Mouse (Mus musculus) MEL (cell line): Measurements from ENCODE around the gene Creb5. TPM values are rescaled to one million over a fixed set of nuclear protein-coding genes. Genes with fewer than 3 reads are reported as not detected.

Source experiments
- DNase-seq: peaks from one replicate; pipeline ENCODE4 v3.0.0; 2011; ENCODE audit warnings: low read depth, low spot score
- H3K27ac ChIP-seq: 2 replicates; pipeline ENCODE4 v1.5.1; 2012; ENCODE audit warnings: low read depth, mild to moderate bottlenecking, control low read depth, low read length, moderate library complexity; ENCODE audit not compliant: control insufficient read depth
- H3K27me3 ChIP-seq, 2 experiments: fragments of 150-350 bp in 1 of 2; sonication (generic) in 1 of 2; 2 replicates each; pipeline ENCODE4 v1.6.1; 2012; ENCODE audit warnings: low read length in 2 of 2, mild to moderate bottlenecking in 2 of 2, improper control_type of control experiment in 1 of 2, moderate library complexity in 1 of 2; ENCODE audit not compliant: insufficient read depth in 2 of 2, control insufficient read depth in 1 of 2
- H3K36me3 ChIP-seq, 2 experiments: 2 replicates each; pipeline ENCODE4 v1.6.1; 2012 to 2014; ENCODE audit warnings: low read length in 2 of 2, improper control_type of control experiment in 1 of 2, inconsistent platforms in 1 of 2, mild to moderate bottlenecking in 1 of 2; ENCODE audit not compliant: insufficient read depth in 2 of 2, control insufficient read depth in 1 of 2
- H3K4me1 ChIP-seq, 2 experiments: fragments of 150-350 bp in 1 of 2; sonication (generic) in 1 of 2; 2 replicates each; pipeline ENCODE4 v1.6.1; 2012; ENCODE audit warnings: low read length in 2 of 2, improper control_type of control experiment in 1 of 2, mild to moderate bottlenecking in 1 of 2; ENCODE audit not compliant: insufficient read depth in 2 of 2, control insufficient read depth in 1 of 2
- H3K4me3 ChIP-seq, 2 experiments: fragments of 150-350 bp in 1 of 2; sonication (generic) in 1 of 2; 2 replicates each; pipeline ENCODE4 v1.5.1; 2012; ENCODE audit warnings: low read depth in 2 of 2, low read length in 2 of 2, mild to moderate bottlenecking in 2 of 2, moderate library complexity in 2 of 2, control low read depth in 1 of 2, improper control_type of control experiment in 1 of 2; ENCODE audit not compliant: control insufficient read depth in 1 of 2, insufficient read depth in 1 of 2
- H3K79me2 ChIP-seq: 2 replicates; pipeline ENCODE4 v1.6.1; 2012; ENCODE audit warnings: mild to moderate bottlenecking, low read length, moderate library complexity; ENCODE audit not compliant: control insufficient read depth, poor library complexity, insufficient read depth
- H3K9ac ChIP-seq: 2 replicates; pipeline ENCODE4 v1.6.1; 2012; ENCODE audit warnings: low read depth, mild to moderate bottlenecking, control low read depth, low read length, moderate library complexity; ENCODE audit not compliant: control insufficient read depth, poor library complexity, severe bottlenecking
- H3K9me3 ChIP-seq: fragments of 150-350 bp; sonication (generic); replicated peaks from 2 replicates; pipeline ENCODE4 v1.6.1; 2012; ENCODE audit warnings: mild to moderate bottlenecking, low read length, improper control_type of control experiment, moderate library complexity; ENCODE audit not compliant: insufficient read depth
- BHLHE40 ChIP-seq: IDR thresholded peaks from 2 replicates; pipeline ENCODE4 v1.6.1; 2012; ENCODE audit warnings: low read depth, mild to moderate bottlenecking, inconsistent platforms, low read length, improper control_type of control experiment, borderline replicate concordance
- CHD2 ChIP-seq: IDR thresholded peaks from 2 replicates; pipeline ENCODE4 v1.6.1; 2011; ENCODE audit warnings: low read length, improper control_type of control experiment
- EP300 ChIP-seq, 2 experiments: IDR thresholded peaks; 2 replicates each; pipeline ENCODE4 v1.6.1; 2011; ENCODE audit warnings: improper control_type of control experiment in 2 of 2, low read length in 2 of 2, low read depth in 1 of 2, mild to moderate bottlenecking in 1 of 2
- ETS1 ChIP-seq: IDR thresholded peaks from 2 replicates; pipeline ENCODE4 v1.6.1; 2012; ENCODE audit warnings: low read depth, mild to moderate bottlenecking, inconsistent platforms, low read length, improper control_type of control experiment, moderate library complexity
- GATA1 ChIP-seq: IDR thresholded peaks from 2 replicates; pipeline ENCODE4 v1.6.1; 2011; ENCODE audit warnings: low read depth, low read length, improper control_type of control experiment
- KAT2A ChIP-seq: conservative IDR thresholded peaks from 2 replicates; pipeline ENCODE4 v1.6.1; 2012; ENCODE audit warnings: low read depth, low read length, improper control_type of control experiment, inconsistent platforms
- MAFK ChIP-seq: IDR thresholded peaks from 2 replicates; pipeline ENCODE4 v1.6.1; 2011; ENCODE audit warnings: low read depth, mild to moderate bottlenecking, low read length, improper control_type of control experiment, borderline replicate concordance
- MEF2A ChIP-seq: IDR thresholded peaks from 2 replicates; pipeline ENCODE4 v1.6.1; 2014; ENCODE audit warnings: low read depth, mild to moderate bottlenecking, inconsistent platforms, low read length, improper control_type of control experiment; ENCODE audit not compliant: poor library complexity, insufficient replicate concordance, severe bottlenecking; ENCODE audit errors: extremely low read depth
- MXI1 ChIP-seq: IDR thresholded peaks from 2 replicates; pipeline ENCODE4 v1.6.1; 2011; ENCODE audit warnings: mild to moderate bottlenecking, low read depth, low read length, improper control_type of control experiment
- MYC ChIP-seq: IDR thresholded peaks from 2 replicates; pipeline ENCODE4 v1.6.1; 2011; ENCODE audit warnings: low read depth, mild to moderate bottlenecking, low read length, improper control_type of control experiment, moderate library complexity
- NRF1 ChIP-seq: IDR thresholded peaks from 2 replicates; pipeline ENCODE4 v1.6.1; 2014; ENCODE audit warnings: low read depth, mild to moderate bottlenecking, inconsistent platforms, low read length, improper control_type of control experiment, moderate library complexity; ENCODE audit not compliant: poor library complexity, insufficient read depth, severe bottlenecking
- POLR2A ChIP-seq, 2 experiments: IDR thresholded peaks; 2 replicates each; pipeline ENCODE4 v1.6.1; 2011 to 2012; ENCODE audit warnings: low read length in 2 of 2, mild to moderate bottlenecking in 2 of 2, control low read depth in 1 of 2, improper control_type of control experiment in 1 of 2, low read depth in 1 of 2, moderate library complexity in 1 of 2; ENCODE audit not compliant: control insufficient read depth in 1 of 2, insufficient read depth in 1 of 2, poor library complexity in 1 of 2
- POLR2AphosphoS2 ChIP-seq: IDR thresholded peaks from 2 replicates; pipeline ENCODE4 v1.6.1; 2011; ENCODE audit warnings: low read length, improper control_type of control experiment
- RAD21 ChIP-seq: IDR thresholded peaks from 2 replicates; pipeline ENCODE4 v1.6.1; 2011; ENCODE audit warnings: mild to moderate bottlenecking, low read depth, low read length, improper control_type of control experiment
- RCOR1 ChIP-seq: IDR thresholded peaks from 2 replicates; pipeline ENCODE4 v1.6.1; 2012; ENCODE audit warnings: low read depth, mild to moderate bottlenecking, inconsistent platforms, low read length, improper control_type of control experiment
- SMC3 ChIP-seq: IDR thresholded peaks from 2 replicates; pipeline ENCODE4 v1.6.1; 2011; ENCODE audit warnings: low read depth, low read length, improper control_type of control experiment
- TCF12 ChIP-seq: IDR thresholded peaks from 2 replicates; pipeline ENCODE4 v1.6.1; 2014; ENCODE audit warnings: low read depth, mild to moderate bottlenecking, inconsistent platforms, low read length, improper control_type of control experiment, moderate library complexity
- USF1 ChIP-seq: IDR thresholded peaks from 2 replicates; pipeline ENCODE4 v1.6.1; 2014; ENCODE audit warnings: low read depth, mild to moderate bottlenecking, inconsistent platforms, low read length, improper control_type of control experiment, moderate library complexity
- USF2 ChIP-seq, 2 experiments: IDR thresholded peaks; 2 replicates each; pipeline ENCODE4 v1.6.1; 2011 to 2012; ENCODE audit warnings: improper control_type of control experiment in 2 of 2, low read length in 2 of 2, borderline replicate concordance in 1 of 2, inconsistent platforms in 1 of 2, low read depth in 1 of 2, mild to moderate bottlenecking in 1 of 2; ENCODE audit not compliant: insufficient read depth in 1 of 2
- ZC3H11A ChIP-seq: IDR thresholded peaks from 2 replicates; pipeline ENCODE4 v1.6.1; 2012; ENCODE audit warnings: low read depth, mild to moderate bottlenecking, inconsistent platforms, low read length, improper control_type of control experiment
- ZKSCAN1 ChIP-seq: IDR thresholded peaks from 2 replicates; pipeline ENCODE4 v1.6.1; 2012; ENCODE audit warnings: low read depth, mild to moderate bottlenecking, inconsistent platforms, low read length, improper control_type of control experiment, moderate library complexity
- ZMIZ1 ChIP-seq: IDR thresholded peaks from 2 replicates; pipeline ENCODE4 v1.6.1; 2012; ENCODE audit warnings: low read depth, mild to moderate bottlenecking, inconsistent platforms, low read length, improper control_type of control experiment, moderate library complexity
- polyA plus RNA-seq, 2 experiments: library from polyadenylated mRNA; stranded (reverse) in 1 of 2; unstranded in 1 of 2; fragments of >175 nt in 1 of 2; fragments of >200 nt in 1 of 2; gene quantifications; 2 replicates each; pipeline versions ENCODE4 v1.2.1 to v1.2.4; 2012; ENCODE audit warnings: low replicate concordance in 2 of 2, low read depth in 1 of 2; ENCODE audit not compliant: insufficient read length in 2 of 2, insufficient read depth in 1 of 2, missing spikeins in 1 of 2
- total RNA-seq: library from RNA; depleted of rRNA; stranded (reverse); fragments of 300-350 nt; gene quantifications from 2 replicates; pipeline ENCODE4 v1.2.3, GENCODE M21; 2012

Gene Creb5
- total and polyA plus RNA-seq, 3 experiments = not detected

- Histone ChIP-seq H3K4me1 (no peaks in the 10 kb centered on the region), H3K4me3 (no peak overlapping the region), H3K27me3 (no peaks in the 10 kb centered on the region), H3K36me3 (no peaks in the 10 kb centered on the region), H3K9me3 (no peaks in the 10 kb centered on the region), H3K27ac (no peak overlapping the region), H3K79me2 (no peaks in the 10 kb centered on the region), H3K9ac (no peak overlapping the region)
- TF ChIP-seq TCF12 = no peak
- no peak for TF ChIP-seq NRF1
- TF ChIP-seq GATA1 = no peak
- TF ChIP-seq KAT2A = no peak
- TF ChIP-seq MXI1 = no peak
- TF ChIP-seq ZMIZ1 = no peak
- no peak for TF ChIP-seq MYC
- TF ChIP-seq USF2 (IDR thresholded peaks at IDR 0.05; ENCODE audit: borderline replicate concordance in 1 of 2, insufficient read depth in 1 of 2, low read depth in 1 of 2, low read length in 2 of 2) = no peak
- DNase-seq = no peak
Observed at GRCm38 (mm10) chr6:53722694-53723093, 435.6 kb downstream of the Creb5 start.

GRCm38 (mm10) chr6:53730487-53730886 lies 443.4 kb downstream of the Creb5 start:
- Histone ChIP-seq H3K9ac (no peak overlapping the region), H3K27ac (no peak overlapping the region), H3K4me3 (no peak overlapping the region), H3K9me3 (no peaks in the 10 kb centered on the region), H3K4me1 (no peaks in the 10 kb centered on the region), H3K36me3 (no peaks in the 10 kb centered on the region), H3K27me3 (no peaks in the 10 kb centered on the region), H3K79me2 (no peaks in the 10 kb centered on the region)
- TF ChIP-seq TCF12 = no peak
- no peak for TF ChIP-seq POLR2AphosphoS2
- TF ChIP-seq RAD21 = no peak
- no peak for TF ChIP-seq ZC3H11A
- TF ChIP-seq USF1 = no peak
- no peak for TF ChIP-seq MYC
- no peak for TF ChIP-seq MAFK
- no peak for TF ChIP-seq CHD2
- TF ChIP-seq EP300 (IDR thresholded peaks at IDR 0.05; ENCODE audit: low read depth in 1 of 2, low read length in 2 of 2) = no peak
- no peak for TF ChIP-seq NRF1
- TF ChIP-seq BHLHE40 = no peak
- TF ChIP-seq ETS1 = no peak
- TF ChIP-seq SMC3 = no peak
- TF ChIP-seq RCOR1 = no peak
- TF ChIP-seq ZKSCAN1 = no peak
- TF ChIP-seq POLR2A (IDR thresholded peaks at IDR 0.05; ENCODE audit: control insufficient read depth in 1 of 2, insufficient read depth in 1 of 2, low read depth in 1 of 2, low read length in 2 of 2, poor library complexity in 1 of 2) = no peak
- TF ChIP-seq USF2 (IDR thresholded peaks at IDR 0.05; ENCODE audit: borderline replicate concordance in 1 of 2, insufficient read depth in 1 of 2, low read depth in 1 of 2, low read length in 2 of 2) = no peak
- TF ChIP-seq MEF2A = no peak
- no peak for DNase-seq
